Mouse (Mus musculus) limb, embryonic 12.5 days (tissue): ENCODE measurements at regions not wholly inside any gene's neighbourhood (a gene's known extent, or its start where the extent isn't known, plus 50 kb on each side); places are given as distances from the start of the nearest gene placed in this dataset.
A peak's percentile ranks its signal among the peaks of the same experiment; 100 is the strongest.

Experiments
- ATAC-seq: fragments of 200-750 bp; cut with Nextera tagmentation; 2 replicates; pipeline ENCODE4 v1.8.0; 2017; ENCODE audit warnings: low read depth, moderate TSS enrichment; ENCODE audit not compliant: insufficient number of reproducible peaks, insufficient read depth, low FRiP score, low TSS enrichment
- H3K27ac ChIP-seq: fragments of 300-500 bp; sonication (generic); 2 replicates; pipeline ENCODE4 v1.5.1; 2016; ENCODE audit warnings: mild to moderate bottlenecking, moderate library complexity
- H3K27me3 ChIP-seq: fragments of 300-500 bp; sonication (generic); 2 replicates; pipeline ENCODE4 v1.6.1; 2016; ENCODE audit warnings: mild to moderate bottlenecking, moderate library complexity
- H3K36me3 ChIP-seq: fragments of 300-500 bp; sonication (generic); 2 replicates; pipeline ENCODE4 v1.6.1; 2016; ENCODE audit warnings: mild to moderate bottlenecking, moderate library complexity
- H3K4me1 ChIP-seq: fragments of 300-500 bp; sonication (generic); replicated peaks from 2 replicates; pipeline ENCODE4 v1.6.1; 2016
- H3K4me2 ChIP-seq: fragments of 300-500 bp; sonication (generic); 2 replicates; pipeline ENCODE4 v1.6.1; 2016; ENCODE audit warnings: mild to moderate bottlenecking, moderate library complexity
- H3K4me3 ChIP-seq: fragments of 300-500 bp; sonication (generic); replicated peaks from 2 replicates; pipeline ENCODE4 v1.5.1; 2016; ENCODE audit warnings: mild to moderate bottlenecking
- H3K9ac ChIP-seq: fragments of 300-500 bp; sonication (generic); replicated peaks from 2 replicates; pipeline ENCODE4 v1.6.1; 2016; ENCODE audit warnings: mild to moderate bottlenecking, moderate library complexity
- H3K9me3 ChIP-seq: fragments of 300-500 bp; sonication (generic); 2 replicates; pipeline ENCODE4 v1.6.1; 2016; ENCODE audit warnings: mild to moderate bottlenecking, moderate library complexity
- WGBS: fragments of 180-500 bp; shearing (Covaris S2); methylation state at CpG from one replicate; pipeline ENCODE4 v1.1.7; 2016; 5-methylcytosine and 5-hydroxymethylcytosine counted together

GRCm38 (mm10) chr14:25032899-25033298 lies 426.1 kb upstream of the Zmiz1 start:
- Histone ChIP-seq H3K4me3 (no peak overlapping the region), H3K27ac (no peak overlapping the region), H3K4me2 (no peak overlapping the region), H3K36me3 (no peaks in the 10 kb centered on the region), H3K4me1 (peaks cover 26% of the 10 kb centered on the region), H3K9me3 (no peaks in the 10 kb centered on the region), H3K27me3 (no peaks in the 10 kb centered on the region), H3K9ac (no peak overlapping the region)
- WGBS: 89% methylated on average over 2 of the region's 2 CpGs
- no peak for ATAC-seq

- H3K36me3 ChIP-seq: no peaks in the 10 kb centered on the region
- H3K4me2 ChIP-seq: peak overlapping the region; percentile 24; the same call in 1 of the 2 replicates
- peak; percentile 67 for ATAC-seq
- H3K27ac ChIP-seq: peak overlapping the region; percentile 97
- H3K4me3 ChIP-seq: no peak overlapping the region
- H3K27me3 ChIP-seq: no peaks in the 10 kb centered on the region
- H3K4me1 ChIP-seq: peaks cover 61% of the 10 kb centered on the region
- no peaks in the 10 kb centered on the region for H3K9me3 ChIP-seq
- H3K9ac ChIP-seq: no peak overlapping the region
- 3% methylated on average over 5 of the region's 5 CpGs for WGBS
Measured at GRCm38 (mm10) chr14:25042265-25042664, 416.7 kb upstream of the Zmiz1 start.

DNA sequence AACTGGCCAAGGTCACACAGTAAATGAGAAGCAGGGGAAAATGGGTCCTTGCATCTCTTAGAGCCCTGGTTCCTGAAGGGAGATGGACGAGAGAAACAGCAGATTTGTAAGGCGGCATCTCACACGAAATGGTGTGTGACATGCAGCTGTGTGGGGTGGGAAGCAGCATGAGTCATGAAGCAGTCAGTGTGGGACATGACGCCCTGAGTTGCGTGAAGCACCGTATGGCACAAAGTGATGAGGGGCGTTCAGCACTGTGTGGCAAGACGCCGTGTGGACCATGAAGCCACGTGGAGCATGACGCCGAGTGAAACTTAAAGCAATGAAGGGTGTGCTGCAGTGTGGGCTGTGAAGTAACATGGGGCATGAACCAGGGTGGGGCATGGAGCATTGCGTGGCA lies 414.9 kb upstream of the Zmiz1 start:
- no peaks in the 10 kb centered on the region for H3K27me3 ChIP-seq
- H3K36me3 ChIP-seq: no peaks in the 10 kb centered on the region
- WGBS: 81% methylated on average over 13 of the region's 13 CpGs
- ATAC-seq: no peak
- H3K4me3 ChIP-seq: no peak overlapping the region
- peak overlapping the region; percentile 97 for H3K27ac ChIP-seq
- no peak overlapping the region for H3K9ac ChIP-seq
- H3K4me1 ChIP-seq: peaks cover 60% of the 10 kb centered on the region
- H3K9me3 ChIP-seq: no peaks in the 10 kb centered on the region
- no peak overlapping the region for H3K4me2 ChIP-seq

- H3K27me3 ChIP-seq: no peaks in the 10 kb centered on the region
- peaks cover 60% of the 10 kb centered on the region for H3K4me1 ChIP-seq
- no peaks in the 10 kb centered on the region for H3K9me3 ChIP-seq
- H3K9ac ChIP-seq: no peak overlapping the region
- peak overlapping the region; percentile 97 for H3K27ac ChIP-seq
- WGBS: 19% methylated on average over 7 of the region's 7 CpGs
- peak; percentile 85 for ATAC-seq
- H3K4me2 ChIP-seq: peak overlapping the region; percentile 15; the same call in 1 of the 2 replicates
- H3K4me3 ChIP-seq: no peak overlapping the region
- H3K36me3 ChIP-seq: no peaks in the 10 kb centered on the region
Measured at GRCm38 (mm10) chr14:25044867-25045266, 414.1 kb upstream of the Zmiz1 start.

- 51% methylated on average over 12 of the region's 12 CpGs for WGBS
- ATAC-seq: no peak
- Histone ChIP-seq H3K9ac (no peak overlapping the region), H3K9me3 (no peaks in the 10 kb centered on the region), H3K4me2 (no peak overlapping the region), H3K27me3 (no peaks in the 10 kb centered on the region), H3K4me3 (no peak overlapping the region), H3K27ac (peak overlapping the region; percentile 86), H3K4me1 (peaks cover 45% of the 10 kb centered on the region), H3K36me3 (no peaks in the 10 kb centered on the region)
Measured at GRCm38 (mm10) chr14:25050674-25051251, 408.2 kb upstream of the Zmiz1 start.

DNA sequence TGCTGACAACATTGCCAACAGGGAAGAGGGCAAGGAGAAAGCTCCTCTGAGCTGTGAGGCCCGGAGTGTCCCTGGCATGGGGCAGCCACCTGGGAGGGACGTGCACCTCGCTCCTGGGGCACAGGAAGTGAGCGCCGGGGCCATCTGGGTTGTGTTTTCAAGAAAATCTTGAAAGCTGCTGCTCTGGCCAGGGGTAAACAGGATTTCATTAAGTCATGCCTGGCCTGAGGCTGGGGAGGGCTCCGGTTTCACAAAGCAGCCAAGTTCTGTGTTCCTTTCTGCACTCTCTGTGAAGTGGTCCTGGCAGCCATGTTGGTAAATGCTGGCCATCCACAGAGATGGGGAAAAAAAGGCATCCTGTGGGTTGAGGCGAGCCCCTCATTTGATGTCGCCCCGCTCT lies 406.8 kb upstream of the Zmiz1 start:
- WGBS: 24% methylated on average over 9 of the region's 9 CpGs
- ATAC-seq: peak; percentile 35; the same call in 1 of the 2 replicates

DNA sequence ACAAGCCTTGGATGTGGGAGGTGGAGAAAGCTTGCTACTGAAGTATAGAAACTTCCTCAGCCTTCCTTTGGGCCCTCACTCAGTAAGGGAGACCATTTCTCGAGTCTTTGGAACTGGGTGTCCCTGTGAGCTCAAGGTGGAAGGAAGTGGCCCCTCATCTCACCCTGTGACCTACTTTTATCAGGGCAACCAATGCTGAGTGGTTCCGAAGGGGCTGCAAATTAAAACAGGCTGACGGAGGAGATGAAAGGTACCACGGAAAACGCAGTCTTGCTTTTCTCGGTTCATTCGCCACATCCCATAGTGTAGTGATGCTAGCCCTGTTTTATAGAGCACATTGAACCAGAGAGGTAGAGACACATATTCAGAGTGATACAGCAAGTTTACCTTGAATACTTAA lies 399.6 kb upstream of the Zmiz1 start:
- Histone ChIP-seq H3K36me3 (no peaks in the 10 kb centered on the region), H3K27ac (no peak overlapping the region), H3K4me2 (no peak overlapping the region), H3K4me1 (peaks cover 28% of the 10 kb centered on the region), H3K9ac (no peak overlapping the region), H3K27me3 (no peaks in the 10 kb centered on the region), H3K4me3 (no peak overlapping the region), H3K9me3 (no peaks in the 10 kb centered on the region)
- WGBS: 34% methylated on average over 7 of the region's 7 CpGs
- no peak for ATAC-seq

More for the DNA sequence above, 406.8 kb upstream of the Zmiz1 start:
- no peaks in the 10 kb centered on the region for H3K27me3 ChIP-seq
- no peaks in the 10 kb centered on the region for H3K36me3 ChIP-seq
- peak overlapping the region; percentile 86 for H3K27ac ChIP-seq
- H3K4me3 ChIP-seq: no peak overlapping the region
- H3K9ac ChIP-seq: 0 out of 2 replicates have a peak overlapping the region, but pooled peaks have one; percentile 35
- H3K9me3 ChIP-seq: no peaks in the 10 kb centered on the region
- peaks cover 39% of the 10 kb centered on the region for H3K4me1 ChIP-seq
- H3K4me2 ChIP-seq: no peak overlapping the region

- no peak overlapping the region for H3K4me2 ChIP-seq
- H3K4me3 ChIP-seq: no peak overlapping the region
- peaks cover 37% of the 10 kb centered on the region for H3K4me1 ChIP-seq
- no peak for ATAC-seq
- no peaks in the 10 kb centered on the region for H3K36me3 ChIP-seq
- H3K9me3 ChIP-seq: no peaks in the 10 kb centered on the region
- no peak overlapping the region for H3K27ac ChIP-seq
- WGBS: 92% methylated on average over 7 of the region's 7 CpGs
- H3K9ac ChIP-seq: no peak overlapping the region
- no peaks in the 10 kb centered on the region for H3K27me3 ChIP-seq
Measured at GRCm38 (mm10) chr14:25060285-25060684, 398.7 kb upstream of the Zmiz1 start.

- Histone ChIP-seq H3K36me3 (no peaks in the 10 kb centered on the region), H3K9me3 (no peaks in the 10 kb centered on the region), H3K4me3 (no peak overlapping the region), H3K27me3 (no peaks in the 10 kb centered on the region), H3K27ac (no peak overlapping the region), H3K9ac (no peak overlapping the region), H3K4me2 (no peak overlapping the region), H3K4me1 (peaks cover 60% of the 10 kb centered on the region)
- ATAC-seq: no peak
- WGBS: 63% methylated on average over 5 of the region's 5 CpGs
Measured at GRCm38 (mm10) chr14:25063090-25063489, 395.9 kb upstream of the Zmiz1 start.

DNA sequence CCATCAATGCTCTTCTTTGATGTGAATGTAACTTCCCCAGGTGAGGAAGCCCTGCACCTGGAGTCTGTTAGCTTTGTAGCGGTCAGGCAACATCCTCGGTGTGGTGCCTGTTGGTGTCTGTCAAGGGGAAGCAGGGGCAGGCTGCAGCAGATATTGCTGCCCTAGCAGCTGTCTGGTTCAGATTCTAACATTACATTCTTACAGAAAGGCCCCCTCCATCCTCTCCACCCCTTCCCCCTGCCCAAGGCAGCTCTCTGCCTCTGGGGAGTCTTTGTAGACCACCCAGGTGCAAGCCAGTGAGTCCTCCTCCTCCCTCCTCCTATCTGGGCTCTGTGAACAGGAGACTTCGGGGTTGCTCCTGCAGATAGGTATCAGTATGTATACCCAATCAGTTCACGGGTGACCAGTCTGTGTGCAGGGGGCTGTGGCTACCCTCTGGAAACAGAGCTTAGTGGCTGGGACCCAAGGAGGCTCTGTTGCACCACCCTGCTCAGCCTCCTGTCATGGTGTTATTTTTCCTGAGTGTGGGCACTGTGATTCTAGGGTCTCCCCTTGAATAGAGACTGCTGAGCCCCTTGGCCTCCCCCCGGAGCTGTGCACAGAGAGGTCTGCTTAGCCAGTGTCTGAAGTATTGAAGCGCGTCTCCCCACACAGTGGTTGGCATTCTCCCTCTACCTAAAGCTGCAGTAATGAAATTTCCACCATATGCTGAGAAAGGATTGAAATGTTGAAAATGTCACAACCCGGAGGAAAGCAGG lies 394.6 kb upstream of the Zmiz1 start:
- peak; percentile 48 for ATAC-seq
- Histone ChIP-seq H3K9ac (peak overlapping the region; percentile 37), H3K27ac (peak overlapping the region; percentile 86), H3K4me3 (no peak overlapping the region), H3K27me3 (no peaks in the 10 kb centered on the region), H3K9me3 (no peaks in the 10 kb centered on the region), H3K4me1 (peaks cover 65% of the 10 kb centered on the region), H3K36me3 (no peaks in the 10 kb centered on the region), H3K4me2 (0 out of 2 replicates have a peak overlapping the region, but pooled peaks have one; percentile 4)
- WGBS: 36% methylated on average over 8 of the region's 8 CpGs

DNA sequence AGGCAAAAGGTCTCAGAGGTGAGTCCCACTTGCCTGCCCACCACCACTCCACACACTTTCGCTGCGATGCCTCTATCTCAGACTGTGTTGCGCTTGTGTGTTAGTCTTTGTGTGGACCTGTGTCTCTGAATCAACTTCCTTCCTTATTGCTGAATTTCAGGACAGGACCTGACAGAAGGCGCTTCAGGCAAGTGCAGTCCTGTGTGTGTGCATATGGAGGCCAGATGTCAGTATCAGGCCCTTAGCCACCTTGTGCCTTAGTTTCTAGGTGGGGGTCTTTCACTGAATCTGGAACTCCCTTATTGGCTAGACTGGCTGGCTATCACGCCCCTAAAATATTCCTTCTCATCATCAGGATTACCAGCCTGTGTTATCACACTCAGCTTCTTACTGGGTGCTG lies 391.6 kb upstream of the Zmiz1 start:
- no peak for ATAC-seq
- no peaks in the 10 kb centered on the region for H3K27me3 ChIP-seq
- H3K4me1 ChIP-seq: peaks cover 71% of the 10 kb centered on the region
- no peaks in the 10 kb centered on the region for H3K36me3 ChIP-seq
- H3K27ac ChIP-seq: peak overlapping the region; percentile 70
- no peak overlapping the region for H3K4me3 ChIP-seq
- 51% methylated on average over 5 of the region's 5 CpGs for WGBS
- no peak overlapping the region for H3K9ac ChIP-seq
- no peaks in the 10 kb centered on the region for H3K9me3 ChIP-seq
- H3K4me2 ChIP-seq: no peak overlapping the region
